Mouse (Mus musculus) hindbrain, embryonic 16.5 days (tissue): ENCODE results near the gene Rhbdd3. TPM values are rescaled to one million over a fixed set of nuclear protein-coding genes. Genes with fewer than 3 reads are reported as not detected.

ENCODE experiments used
- ATAC-seq: fragments of 200-750 bp; cut with Nextera tagmentation; 2 replicates; pipeline ENCODE4 v1.8.0; 2017; ENCODE audit warnings: moderate TSS enrichment, moderate library complexity
- H3K27ac ChIP-seq: fragments of 300-500 bp; sonication (generic); 2 replicates; pipeline ENCODE4 v1.5.1; 2014; ENCODE audit warnings: low read depth, mild to moderate bottlenecking, control low read depth, low read length, moderate library complexity
- H3K27me3 ChIP-seq: fragments of 300-500 bp; sonication (generic); replicated peaks from 2 replicates; pipeline ENCODE4 v1.6.1; 2014; ENCODE audit warnings: low read length; ENCODE audit not compliant: control insufficient read depth, insufficient read depth
- H3K36me3 ChIP-seq: fragments of 300-500 bp; sonication (generic); 2 replicates; pipeline ENCODE4 v1.6.1; 2014; ENCODE audit warnings: mild to moderate bottlenecking, low read length, moderate library complexity, mixed read lengths; ENCODE audit not compliant: control insufficient read depth, insufficient read depth
- H3K4me1 ChIP-seq: fragments of 300-500 bp; sonication (generic); 2 replicates; pipeline ENCODE4 v1.6.1; 2014; ENCODE audit warnings: low read depth, low read length; ENCODE audit not compliant: control insufficient read depth, insufficient read depth
- H3K4me2 ChIP-seq: fragments of 300-500 bp; sonication (generic); 2 replicates; pipeline ENCODE4 v1.6.1; 2014; ENCODE audit warnings: mild to moderate bottlenecking, low read length, control low read depth, moderate library complexity
- H3K4me3 ChIP-seq: fragments of 300-500 bp; sonication (generic); 2 replicates; pipeline ENCODE4 v1.5.1; 2014; ENCODE audit warnings: mild to moderate bottlenecking, low read length, control low read depth, moderate library complexity
- H3K9ac ChIP-seq: fragments of 300-500 bp; sonication (generic); 2 replicates; pipeline ENCODE4 v1.6.1; 2014; ENCODE audit warnings: low read depth, mild to moderate bottlenecking, control low read depth, low read length, moderate library complexity
- H3K9me3 ChIP-seq: fragments of 300-500 bp; sonication (generic); 2 replicates; pipeline ENCODE4 v1.6.1; 2014; ENCODE audit warnings: mild to moderate bottlenecking, low read length, moderate library complexity; ENCODE audit not compliant: control insufficient read depth
- WGBS: fragments of 180-500 bp; shearing (Covaris S2); extraction: QIAGEN DNeasy Blood & Tissue Kit; methylation state at CpG from one replicate; pipeline ENCODE4 v1.1.7; 2014; 5-methylcytosine and 5-hydroxymethylcytosine counted together
- polyA plus RNA-seq: library from polyadenylated mRNA; unstranded; fragments of >200 nt; fragmentation: Nextera tagmentation; extraction: Ambion mirVana; gene quantifications from 2 replicates; pipeline ENCODE4 v1.2.1, GENCODE M21; 2015

Gene Rhbdd3
- polyA plus RNA-seq, 1 experiment from 2014 or later = 45.0 TPM

DNA sequence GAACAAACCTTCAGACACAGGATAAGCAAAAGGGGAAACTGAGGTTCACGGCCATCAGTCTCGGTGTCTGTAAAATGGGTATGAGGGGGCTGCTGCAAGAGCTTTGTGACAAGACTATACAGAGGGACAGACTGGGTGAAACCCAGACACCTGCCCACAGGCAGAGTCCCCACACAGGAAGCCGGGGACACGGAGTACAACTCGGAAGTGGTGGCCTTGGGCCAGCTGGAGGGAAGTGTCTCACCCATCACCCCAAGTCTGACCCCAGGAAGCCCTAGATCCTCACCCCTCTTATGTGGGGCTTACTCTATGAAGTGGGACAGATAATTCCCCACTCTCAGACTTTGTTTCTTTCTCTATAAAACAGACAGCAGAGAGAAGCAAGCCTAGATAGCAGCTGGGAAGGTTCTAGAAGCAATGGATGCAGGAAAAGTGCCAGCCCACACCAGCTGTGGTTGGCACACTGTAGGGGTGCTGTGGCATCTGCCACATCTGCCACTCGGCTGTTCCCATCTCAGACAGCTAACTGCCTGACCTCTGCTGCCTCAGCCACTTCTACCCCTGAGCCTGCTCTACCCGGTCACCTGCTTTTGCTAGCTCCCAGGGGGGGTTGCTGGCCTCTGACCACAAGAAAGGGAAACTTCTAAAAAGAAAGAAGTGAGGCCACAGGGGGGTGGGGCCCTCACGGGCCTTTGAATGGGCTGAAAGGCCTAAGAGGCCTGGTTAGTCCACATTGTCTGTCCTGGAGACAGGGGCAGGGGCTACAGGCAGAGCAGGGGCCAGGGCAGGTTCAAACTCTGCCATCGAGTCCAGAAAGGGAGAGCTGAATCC lies 51.9 kb downstream of the Rhbdd3 start:
- Histone ChIP-seq H3K27ac (no peak overlapping the region), H3K36me3 (no peaks in the 10 kb centered on the region), H3K4me3 (no peak overlapping the region), H3K9ac (no peak overlapping the region), H3K4me2 (no peak overlapping the region), H3K9me3 (no peaks in the 10 kb centered on the region), H3K4me1 (peaks cover 15% of the 10 kb centered on the region), H3K27me3 (no peaks in the 10 kb centered on the region)
- WGBS = 48% methylated on average over 9 of the region's 9 CpGs
- ATAC-seq = no peak

DNA sequence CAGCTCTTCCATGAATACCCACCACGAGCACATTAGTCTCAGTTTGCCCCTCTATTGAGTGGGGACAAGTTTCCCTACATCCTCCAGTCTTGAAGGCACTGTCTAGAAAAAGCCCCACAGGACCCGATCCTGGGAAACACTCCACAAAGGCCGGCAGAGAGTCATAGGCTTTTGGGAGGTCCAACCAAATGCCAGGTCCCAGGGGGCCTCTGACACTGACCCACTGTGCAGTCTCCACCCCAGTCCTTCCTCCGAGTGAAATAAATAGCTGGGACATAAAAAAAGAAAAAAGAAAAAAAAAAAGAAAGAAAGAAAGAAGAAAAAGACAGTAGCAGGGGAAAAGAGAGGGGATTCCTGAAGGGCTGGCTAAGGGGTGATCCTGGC lies 52.5 kb downstream of the Rhbdd3 start:
- 12% methylated on average over 4 of the region's 4 CpGs for WGBS
- Histone ChIP-seq H3K4me2 (peak overlapping the region; percentile 97), H3K4me1 (peaks cover 16% of the 10 kb centered on the region), H3K27ac (no peak overlapping the region), H3K36me3 (no peaks in the 10 kb centered on the region), H3K4me3 (peak overlapping the region; percentile 59), H3K9ac (peak overlapping the region; percentile 80; the same call in 1 of the 2 replicates), H3K27me3 (no peaks in the 10 kb centered on the region), H3K9me3 (no peaks in the 10 kb centered on the region)
- no peak for ATAC-seq

DNA sequence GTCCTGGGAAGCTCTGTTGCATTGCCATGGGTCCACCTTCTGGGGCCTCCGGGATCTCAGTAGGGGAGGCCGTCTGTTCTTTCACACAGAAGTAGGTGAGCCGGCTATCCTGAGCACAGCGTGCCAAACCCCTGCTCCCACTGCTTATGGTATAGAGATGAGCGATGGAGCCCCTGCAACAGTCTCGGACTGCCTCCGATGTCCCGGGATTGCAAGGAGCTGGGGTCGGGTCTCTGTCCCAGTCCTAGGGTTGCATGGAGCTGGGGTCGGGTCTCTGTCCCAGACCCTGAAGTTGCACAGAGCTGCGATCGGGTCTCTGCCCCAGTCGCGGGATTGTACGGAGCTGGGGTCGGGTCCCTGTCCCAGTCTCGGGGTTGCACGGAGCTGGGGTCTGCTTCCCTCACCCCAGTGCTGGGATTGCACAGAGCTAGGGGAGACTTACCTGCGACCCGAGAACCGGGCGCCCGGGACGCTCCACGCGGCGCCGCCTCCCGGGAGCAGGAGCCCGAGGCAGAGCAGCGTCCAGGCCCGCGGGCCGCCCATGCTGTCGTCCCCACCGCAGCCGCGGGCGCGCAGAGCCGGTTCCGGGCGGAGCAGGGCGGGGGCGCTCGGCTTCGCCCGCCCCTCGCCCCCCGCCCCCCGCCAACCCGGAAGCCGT lies 53.1 kb downstream of the Rhbdd3 start, which contains the start of gene Emid1:
Gene Emid1 (minus strand): TSS at position 578 of the 658 bp plus-strand sequence.
- Histone ChIP-seq H3K9ac (peak within 1 kb of the TSS; percentile 80), H3K36me3 (no peaks in the 10 kb centered on the region), H3K4me1 (peaks cover 16% of the 10 kb centered on the region), H3K9me3 (no peaks in the 10 kb centered on the region), H3K4me2 (peak within 1 kb of the TSS; percentile 97), H3K27ac (no peak within 1 kb of the TSS), H3K27me3 (no peaks in the 10 kb centered on the region), H3K4me3 (peak within 1 kb of the TSS; percentile 59)
- peak; percentile 41; the same call in 1 of the 2 replicates for ATAC-seq
- WGBS = 1% methylated on average over 42 of the region's 53 CpGs

DNA sequence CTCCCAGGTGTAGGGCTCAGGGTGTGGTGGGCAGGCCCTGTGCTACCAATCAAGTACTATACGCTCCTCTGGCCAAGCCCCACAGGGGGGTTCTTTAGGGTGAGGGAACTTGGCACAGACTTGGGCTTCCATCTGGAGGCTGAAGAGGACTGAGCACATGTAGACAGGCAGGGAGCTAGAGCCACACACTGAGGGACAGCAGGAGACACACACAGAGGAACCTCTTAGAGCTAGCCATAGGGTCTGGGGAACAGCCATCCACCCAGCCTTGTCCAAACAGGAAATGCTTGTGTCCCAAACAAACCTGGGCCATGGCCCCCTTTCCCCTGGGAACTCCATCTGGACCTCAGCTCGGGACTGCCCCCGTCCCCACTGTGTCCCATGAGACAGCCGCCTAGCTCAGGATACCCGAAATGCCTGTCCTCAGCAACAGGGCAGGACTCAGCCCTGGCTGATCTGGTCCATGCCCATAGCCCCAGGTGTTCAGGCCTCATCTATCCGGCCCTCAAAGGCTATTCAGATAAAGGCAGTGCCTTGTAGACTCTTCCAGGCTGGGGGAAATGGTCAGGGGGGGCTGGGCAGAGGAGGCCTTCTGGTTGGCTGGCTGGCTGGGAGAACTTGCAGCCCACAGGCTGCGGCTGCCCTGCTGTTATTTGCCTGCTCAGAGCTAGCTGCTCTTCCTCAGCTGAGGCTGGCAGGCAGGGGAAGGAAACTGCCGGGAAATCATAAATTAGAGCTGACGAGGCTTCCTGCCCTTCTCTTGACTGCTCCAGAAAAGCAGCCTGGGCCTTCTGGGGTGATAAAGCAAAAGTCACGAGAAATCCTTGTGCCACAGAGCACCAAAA lies 56.5 kb downstream of the Rhbdd3 start:
- H3K27ac ChIP-seq = 0 out of 2 replicates have a peak overlapping the region, but pooled peaks have one; percentile 19
- H3K36me3 ChIP-seq = no peaks in the 10 kb centered on the region
- H3K4me1 ChIP-seq = peaks cover 13% of the 10 kb centered on the region
- H3K4me2 ChIP-seq = no peak overlapping the region
- H3K27me3 ChIP-seq = no peaks in the 10 kb centered on the region
- peak; percentile 12; the same call in 1 of the 2 replicates for ATAC-seq
- no peak overlapping the region for H3K4me3 ChIP-seq
- peak overlapping the region; percentile 5 for H3K9ac ChIP-seq
- WGBS = 39% methylated on average over 10 of the region's 10 CpGs
- H3K9me3 ChIP-seq = no peaks in the 10 kb centered on the region

Other genes starting within 250 kb of the Rhbdd3 start
- gene Nf2, start 249.4 kb upstream of the Rhbdd3 start, polyA plus RNA-seq = 68.1 and 74.8 TPM in 2 replicates
- 131 and 134 TPM in 2 replicates for gene Nipsnap1, start 225.0 kb upstream of the Rhbdd3 start, polyA plus RNA-seq
- gene Thoc5, start 203.6 kb upstream of the Rhbdd3 start, polyA plus RNA-seq = 45.2 and 49.5 TPM in 2 replicates
- 11.9 and 14.3 TPM in 2 replicates for gene Nefh, start 150.9 kb upstream of the Rhbdd3 start, polyA plus RNA-seq
- gene Ap1b1, start 112.1 kb upstream of the Rhbdd3 start, polyA plus RNA-seq = 102 and 116 TPM in 2 replicates
- gene Rasl10a, start 40.8 kb upstream of the Rhbdd3 start, polyA plus RNA-seq = 2.0 TPM in 2 replicates
- 19.1 and 21.6 TPM in 2 replicates for gene Gas2l1, start 33.6 kb upstream of the Rhbdd3 start, polyA plus RNA-seq
- gene Ewsr1, start 340 bp downstream of the Rhbdd3 start, polyA plus RNA-seq = 520 and 571 TPM in 2 replicates
- gene Emid1, start 53.3 kb downstream of the Rhbdd3 start, polyA plus RNA-seq = 15.8 and 18.2 TPM in 2 replicates
- gene Kremen1, start 162.6 kb downstream of the Rhbdd3 start, polyA plus RNA-seq = 4.8 and 7.1 TPM in 2 replicates